Mouse (Mus musculus) forebrain, embryonic 14.5 days (tissue): ENCODE data around the gene Arih1. TPM values are rescaled to one million over a fixed set of nuclear protein-coding genes. Genes with fewer than 3 reads are reported as not detected.

Experiments
- ATAC-seq: fragments of 200-750 bp; cut with Nextera tagmentation; 2 replicates; pipeline ENCODE4 v1.8.0; 2017; ENCODE audit warnings: mild to moderate bottlenecking, moderate library complexity
- DNase-seq: peaks from one replicate; pipeline ENCODE4 v3.0.0-alpha.2; 2015; ENCODE audit warnings: low spot score
- H3K27ac ChIP-seq: fragments of 300-500 bp; sonication (generic); 2 replicates; pipeline ENCODE4 v1.5.1; 2014; ENCODE audit warnings: low read depth, mild to moderate bottlenecking, control low read depth, low read length, moderate library complexity
- H3K27me3 ChIP-seq: fragments of 300-500 bp; sonication (generic); replicated peaks from 2 replicates; pipeline ENCODE4 v1.6.1; 2014; ENCODE audit warnings: low read length, control low read depth, mixed read lengths; ENCODE audit not compliant: control insufficient read depth, insufficient read depth
- H3K36me3 ChIP-seq: fragments of 300-500 bp; sonication (generic); 2 replicates; pipeline ENCODE4 v1.6.1; 2014; ENCODE audit warnings: low read length, control low read depth; ENCODE audit not compliant: control insufficient read depth, insufficient read depth
- H3K4me1 ChIP-seq: fragments of 300-500 bp; sonication (generic); 2 replicates; pipeline ENCODE4 v1.6.1; 2014; ENCODE audit warnings: antibody characterized with exemption, low read length, control low read depth; ENCODE audit not compliant: control insufficient read depth, insufficient read depth
- H3K4me2 ChIP-seq: fragments of 300-500 bp; sonication (generic); 2 replicates; pipeline ENCODE4 v1.6.1; 2014; ENCODE audit warnings: mild to moderate bottlenecking, control low read depth, low read length
- H3K4me3 ChIP-seq: fragments of 300-500 bp; sonication (generic); 2 replicates; pipeline ENCODE4 v1.5.1; 2014; ENCODE audit warnings: low read depth, low read length, control low read depth
- H3K9ac ChIP-seq: fragments of 300-500 bp; sonication (generic); 2 replicates; pipeline ENCODE4 v1.6.1; 2014; ENCODE audit warnings: mild to moderate bottlenecking, low read length, control low read depth, moderate library complexity
- H3K9me3 ChIP-seq: fragments of 300-500 bp; sonication (generic); replicated peaks from 2 replicates; pipeline ENCODE4 v1.6.1; 2016; ENCODE audit warnings: low read length, control low read depth, mixed read lengths; ENCODE audit not compliant: control insufficient read depth
- WGBS: fragments of 180-500 bp; shearing (Covaris S2); extraction: QIAGEN DNeasy Blood & Tissue Kit; methylation state at CpG from one replicate; pipeline ENCODE4 v1.1.7; 2014; 5-methylcytosine and 5-hydroxymethylcytosine counted together
- polyA plus RNA-seq: library from polyadenylated mRNA; unstranded; fragments of >200 nt; fragmentation: Nextera tagmentation; extraction: Ambion mirVana; gene quantifications from 2 replicates; pipeline ENCODE4 v1.2.1, GENCODE M21; 2014

Arih1 gene
- polyA plus RNA-seq, 1 experiment from 2014 or later, result 14.1 TPM

DNA sequence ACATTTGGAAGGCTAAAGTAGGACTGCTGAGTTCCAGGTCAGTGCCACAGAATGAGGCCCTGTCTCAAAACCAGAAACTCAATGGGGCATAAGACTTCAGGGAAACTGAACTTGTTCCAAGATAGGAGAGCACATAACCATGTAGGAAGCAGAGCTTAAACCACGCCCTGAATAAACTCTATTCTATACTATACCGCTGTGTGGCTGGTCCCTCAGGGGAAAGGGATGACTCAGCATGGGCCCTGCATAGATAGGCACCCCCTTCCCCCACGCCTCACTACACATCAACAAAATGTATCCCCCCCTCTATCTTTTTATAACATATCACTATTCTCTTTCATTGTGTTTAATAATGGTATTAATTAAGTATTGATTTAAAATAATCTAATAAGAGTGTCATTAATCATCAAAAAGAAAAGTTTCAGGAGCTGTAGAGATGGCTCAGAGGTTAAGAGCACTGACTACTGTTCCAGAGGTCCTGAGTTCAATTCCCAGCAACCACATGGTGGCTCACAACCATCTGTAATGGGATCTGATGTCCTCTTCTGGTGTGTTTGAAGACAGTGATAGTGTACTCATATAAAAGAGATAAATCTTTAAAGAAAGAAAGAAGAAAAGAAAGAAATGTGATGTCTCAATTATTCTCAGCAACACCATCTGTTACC lies 30.9 kb downstream of the Arih1 start:
- H3K9me3 ChIP-seq, result no peaks in the 10 kb centered on the region
- DNase-seq (no peak), ATAC-seq (no peak)
- no peak overlapping the region for H3K27ac ChIP-seq
- H3K4me1 ChIP-seq, result no peaks in the 10 kb centered on the region
- no peaks in the 10 kb centered on the region for H3K27me3 ChIP-seq
- H3K4me2 ChIP-seq, result no peak overlapping the region
- 79% methylated on average over 3 of the region's 3 CpGs for WGBS
- no peak overlapping the region for H3K4me3 ChIP-seq
- H3K9ac ChIP-seq, result no peak overlapping the region
- peaks cover 7% of the 10 kb centered on the region; the same call in 1 of the 2 replicates for H3K36me3 ChIP-seq

DNA sequence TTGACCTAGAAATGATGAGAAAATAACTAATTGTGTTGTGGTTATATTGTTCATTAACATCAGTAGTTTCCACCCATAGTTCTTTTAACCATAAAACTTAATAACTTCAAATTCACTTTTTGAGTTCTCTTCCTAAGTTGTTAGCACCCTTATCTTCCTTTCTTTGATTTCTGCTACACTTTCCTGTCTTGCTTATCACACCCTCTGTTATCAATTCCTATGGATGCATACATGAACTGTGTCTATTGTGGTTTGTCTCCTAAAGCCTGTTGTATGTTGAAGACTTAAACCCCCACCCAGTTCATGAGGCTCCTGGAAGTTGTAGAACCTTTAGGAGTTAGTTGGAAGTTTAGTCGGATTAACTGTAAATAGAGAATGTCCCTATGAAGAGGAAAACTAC lies 52.7 kb downstream of the Arih1 start:
- Histone ChIP-seq H3K4me1 (no peaks in the 10 kb centered on the region), H3K9ac (no peak overlapping the region), H3K27me3 (no peaks in the 10 kb centered on the region), H3K4me2 (no peak overlapping the region), H3K27ac (no peak overlapping the region), H3K9me3 (no peaks in the 10 kb centered on the region), H3K4me3 (no peak overlapping the region), H3K36me3 (0 out of 2 replicates have a peak, but pooled peaks cover 2% of the 10 kb centered on the region)
- ATAC-seq (no peak), DNase-seq (no peak)
- 94% methylated on average over 1 of the region's 1 CpGs for WGBS

DNA sequence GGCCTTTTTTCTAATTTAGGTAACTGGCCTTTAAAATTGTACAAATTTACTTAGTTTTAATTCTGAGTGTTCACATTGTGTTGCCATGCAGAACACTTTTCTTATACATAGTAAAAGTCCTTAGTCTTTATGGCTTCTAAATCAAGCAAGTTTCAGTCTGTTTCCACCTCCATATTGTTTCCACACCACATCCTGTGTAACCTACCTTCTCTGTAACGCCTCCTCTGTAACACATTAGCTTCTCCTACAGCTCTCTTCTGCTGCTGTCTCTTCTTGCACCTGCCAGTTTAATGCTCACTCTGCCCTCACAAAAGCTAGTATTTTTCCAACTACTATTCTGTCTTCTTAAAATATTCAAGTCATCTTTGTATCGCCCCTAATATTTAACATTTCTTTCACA lies 54.8 kb downstream of the Arih1 start:
- no peaks in the 10 kb centered on the region for H3K27me3 ChIP-seq
- H3K27ac ChIP-seq, result no peak overlapping the region
- ATAC-seq (no peak), DNase-seq (no peak)
- no peak overlapping the region for H3K4me3 ChIP-seq
- no peak overlapping the region for H3K4me2 ChIP-seq
- H3K9me3 ChIP-seq, result peaks cover 7% of the 10 kb centered on the region; the same call in 1 of the 2 replicates
- H3K9ac ChIP-seq, result no peak overlapping the region
- H3K36me3 ChIP-seq, result 0 out of 2 replicates have a peak, but pooled peaks cover 2% of the 10 kb centered on the region
- 98% methylated on average over 2 of the region's 2 CpGs for WGBS
- H3K4me1 ChIP-seq, result no peaks in the 10 kb centered on the region

DNA sequence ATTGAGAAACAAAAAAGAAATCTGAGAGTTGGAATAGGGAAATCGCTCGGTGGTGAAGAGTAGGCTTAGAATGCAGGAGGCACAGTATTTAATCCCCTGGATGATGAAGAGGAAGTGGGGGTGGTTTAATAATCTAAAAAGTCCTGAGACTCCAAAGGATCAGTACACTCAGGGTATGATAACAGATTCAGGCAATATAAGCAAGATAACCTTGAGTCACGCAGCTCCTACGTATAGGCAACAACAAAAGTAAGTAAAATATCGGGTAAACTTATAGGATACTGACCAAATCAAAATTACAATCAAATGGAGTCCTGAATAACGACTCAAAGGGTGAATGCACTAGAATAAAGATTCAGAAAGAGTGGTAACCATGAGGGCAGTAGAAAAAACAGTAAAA lies 65.9 kb downstream of the Arih1 start:
- H3K36me3 ChIP-seq, result no peaks in the 10 kb centered on the region
- 93% methylated on average over 6 of the region's 6 CpGs for WGBS
- H3K4me3 ChIP-seq, result no peak overlapping the region
- ATAC-seq (no peak), DNase-seq (no peak)
- H3K4me2 ChIP-seq, result no peak overlapping the region
- no peak overlapping the region for H3K27ac ChIP-seq
- no peaks in the 10 kb centered on the region for H3K27me3 ChIP-seq
- no peaks in the 10 kb centered on the region for H3K9me3 ChIP-seq
- no peaks in the 10 kb centered on the region for H3K4me1 ChIP-seq
- no peak overlapping the region for H3K9ac ChIP-seq

DNA sequence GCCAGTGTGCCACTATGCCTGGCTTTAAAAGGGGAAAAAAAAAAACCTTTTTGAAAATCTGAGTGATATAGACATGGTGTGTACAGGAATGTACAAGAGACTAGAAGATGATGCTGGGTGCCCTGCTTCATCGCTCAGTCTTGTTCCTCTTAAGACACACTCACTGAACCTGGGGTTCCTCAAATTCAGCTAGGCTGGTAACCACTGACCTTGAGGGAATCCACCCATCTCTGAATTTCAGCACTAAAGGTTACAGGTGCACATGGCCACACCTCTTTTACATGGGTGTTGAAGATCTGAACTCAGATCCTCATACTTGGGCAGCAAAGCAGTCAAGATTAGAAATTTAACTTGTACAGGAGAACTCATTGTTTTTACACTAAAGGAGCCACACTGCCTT lies 79.1 kb downstream of the Arih1 start:
- 100% methylated on average over 1 of the region's 1 CpGs for WGBS
- no peak for ATAC-seq
- no peaks in the 10 kb centered on the region for H3K9me3 ChIP-seq
- H3K4me2 ChIP-seq, result no peak overlapping the region
- DNase-seq, result no peak
- no peaks in the 10 kb centered on the region for H3K4me1 ChIP-seq
- no peaks in the 10 kb centered on the region for H3K27me3 ChIP-seq
- no peak overlapping the region for H3K9ac ChIP-seq
- peaks cover 39% of the 10 kb centered on the region for H3K36me3 ChIP-seq
- no peak overlapping the region for H3K4me3 ChIP-seq
- H3K27ac ChIP-seq, result no peak overlapping the region

DNA sequence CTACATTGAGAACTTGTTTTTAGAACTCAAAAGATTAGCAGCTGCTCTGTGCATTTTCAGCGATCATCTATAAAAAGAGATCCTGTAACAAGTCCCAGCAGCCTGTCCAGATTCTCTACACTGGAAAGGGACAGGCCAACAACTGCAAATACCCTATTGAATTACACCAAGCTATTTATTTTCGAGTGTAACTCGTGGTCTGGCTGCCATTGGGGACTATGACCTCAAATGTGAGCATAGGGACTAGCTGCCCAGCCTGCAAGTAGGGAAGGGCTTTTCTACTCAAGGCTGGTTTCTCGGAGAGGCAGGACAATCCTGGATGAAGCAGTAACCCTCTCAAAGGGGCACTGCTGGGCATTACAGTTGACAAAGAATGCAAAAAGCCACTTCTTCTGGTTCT lies 97.3 kb downstream of the Arih1 start:
- peaks cover 33% of the 10 kb centered on the region for H3K36me3 ChIP-seq
- WGBS, result 91% methylated on average over 4 of the region's 4 CpGs
- no peak for ATAC-seq

GRCm38 (mm10) chr9:59388311-59388710 lies 98.1 kb downstream of the Arih1 start:
- ATAC-seq, result no peak
- 88% methylated on average over 1 of the region's 1 CpGs for WGBS
- no peaks in the 10 kb centered on the region for H3K27me3 ChIP-seq
- no peaks in the 10 kb centered on the region for H3K9me3 ChIP-seq
- peaks cover 27% of the 10 kb centered on the region for H3K36me3 ChIP-seq
- no peak overlapping the region for H3K27ac ChIP-seq
- no peak overlapping the region for H3K9ac ChIP-seq
- no peak overlapping the region for H3K4me3 ChIP-seq
- no peaks in the 10 kb centered on the region for H3K4me1 ChIP-seq
- no peak overlapping the region for H3K4me2 ChIP-seq
- DNase-seq, result no peak

More for the DNA sequence above, 97.3 kb downstream of the Arih1 start:
- no peaks in the 10 kb centered on the region for H3K4me1 ChIP-seq
- H3K9ac ChIP-seq, result no peak overlapping the region
- H3K4me2 ChIP-seq, result no peak overlapping the region
- H3K4me3 ChIP-seq, result no peak overlapping the region
- no peaks in the 10 kb centered on the region for H3K27me3 ChIP-seq
- DNase-seq, result no peak
- no peaks in the 10 kb centered on the region for H3K9me3 ChIP-seq
- H3K27ac ChIP-seq, result no peak overlapping the region

GRCm38 (mm10) chr9:59387461-59387860 lies 99.0 kb downstream of the Arih1 start:
- no peak overlapping the region for H3K4me2 ChIP-seq
- WGBS, result 66% methylated on average over 3 of the region's 3 CpGs

DNA sequence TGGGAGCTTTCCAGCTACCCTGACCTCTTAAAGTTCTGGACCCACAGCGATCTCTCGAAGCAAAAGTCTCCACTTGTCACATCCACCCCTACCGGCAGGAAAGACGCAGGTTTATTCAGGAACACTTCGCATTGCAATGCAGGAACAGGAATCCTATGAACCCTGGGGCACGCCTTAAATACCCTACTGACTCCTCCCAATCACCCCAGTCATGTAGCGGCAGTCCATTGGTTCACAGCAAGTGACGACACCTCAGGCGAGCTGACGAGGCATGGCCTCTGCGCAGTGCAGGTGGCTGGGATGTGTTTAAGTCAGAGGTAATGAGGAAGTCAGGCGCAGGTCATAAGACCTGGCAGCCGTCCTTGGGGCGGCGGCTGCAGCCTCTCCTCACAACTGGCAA lies 110.8 kb downstream of the Arih1 start:
- no peaks in the 10 kb centered on the region for H3K27me3 ChIP-seq
- no peaks in the 10 kb centered on the region for H3K36me3 ChIP-seq
- no peak overlapping the region for H3K27ac ChIP-seq
- 0 out of 2 replicates have a peak, but pooled peaks cover 2% of the 10 kb centered on the region for H3K9me3 ChIP-seq
- no peaks in the 10 kb centered on the region for H3K4me1 ChIP-seq
- no peak overlapping the region for H3K9ac ChIP-seq
- ATAC-seq, result no peak
- H3K4me3 ChIP-seq, result no peak overlapping the region
- 94% methylated on average over 15 of the region's 15 CpGs for WGBS
- H3K4me2 ChIP-seq, result no peak overlapping the region
- no peak for DNase-seq

More at GRCm38 (mm10) chr9:59387461-59387860, 99.0 kb downstream of the Arih1 start:
- Histone ChIP-seq H3K27me3 (no peaks in the 10 kb centered on the region), H3K4me1 (no peaks in the 10 kb centered on the region), H3K36me3 (peaks cover 18% of the 10 kb centered on the region), H3K9ac (no peak overlapping the region), H3K27ac (no peak overlapping the region), H3K9me3 (no peaks in the 10 kb centered on the region), H3K4me3 (no peak overlapping the region)
- DNase-seq, result no peak
- no peak for ATAC-seq
